Mouse (Mus musculus) monocyte, adult 2 months (primary cell): ENCODE results near the gene Sptlc2.

Source experiments
- DNase-seq, 2 experiments: peaks; one replicate each; pipeline ENCODE4 v3.0.0; 2022; ENCODE audit warnings: low spot score in 2 of 2, low read depth in 1 of 2

Sptlc2 gene

GRCm38 (mm10) chr12:87397126-87397525, 9.0 kb upstream of the Sptlc2 start:
- DNase-seq, result no peak

- no peak for DNase-seq
Measured at GRCm38 (mm10) chr12:87394316-87394715, 6.2 kb upstream of the Sptlc2 start.

- DNase-seq, result no peak
Measured at GRCm38 (mm10) chr12:87393447-87394145, 5.4 kb upstream of the Sptlc2 start.

- DNase-seq, result no peak
Measured at GRCm38 (mm10) chr12:87391355-87391754, 3.2 kb upstream of the Sptlc2 start.

- DNase-seq, result no peak
Measured at GRCm38 (mm10) chr12:87389231-87389630, 1.1 kb upstream of the Sptlc2 start.

GRCm38 (mm10) chr12:87387171-87388121, 709 bp downstream of the Sptlc2 start:
- peak in 1 of 2 experiments; percentile 12 for DNase-seq

GRCm38 (mm10) chr12:87385051-87385450, 3.1 kb downstream of the Sptlc2 start:
- no peak for DNase-seq

GRCm38 (mm10) chr12:87381380-87381682, 6.8 kb downstream of the Sptlc2 start:
- no peak for DNase-seq

GRCm38 (mm10) chr12:87380586-87381379, 7.4 kb downstream of the Sptlc2 start:
- DNase-seq, result no peak

- no peak for DNase-seq
Measured at GRCm38 (mm10) chr12:87379496-87379895, 8.7 kb downstream of the Sptlc2 start.

- no peak for DNase-seq
Measured at GRCm38 (mm10) chr12:87374159-87374558, 14.0 kb downstream of the Sptlc2 start.

- DNase-seq, result no peak
Measured at GRCm38 (mm10) chr12:87369319-87369718, 18.8 kb downstream of the Sptlc2 start.

- no peak for DNase-seq
Measured at GRCm38 (mm10) chr12:87368092-87368491, 20.1 kb downstream of the Sptlc2 start.

- DNase-seq, result no peak
Measured at GRCm38 (mm10) chr12:87365676-87366075, 22.5 kb downstream of the Sptlc2 start.

- DNase-seq, result no peak
Measured at GRCm38 (mm10) chr12:87362111-87362510, 26.0 kb downstream of the Sptlc2 start.

GRCm38 (mm10) chr12:87348029-87348428, 40.1 kb downstream of the Sptlc2 start:
- DNase-seq, result no peak

- no peak for DNase-seq
Measured at GRCm38 (mm10) chr12:87347511-87347910, 40.6 kb downstream of the Sptlc2 start.

GRCm38 (mm10) chr12:87343084-87343605, 45.0 kb downstream of the Sptlc2 start:
- DNase-seq, result no peak

- no peak for DNase-seq
Measured at GRCm38 (mm10) chr12:87338082-87338481, 50.1 kb downstream of the Sptlc2 start.

- DNase-seq, result no peak
Measured at GRCm38 (mm10) chr12:87334886-87335285, 53.3 kb downstream of the Sptlc2 start.

- DNase-seq, result no peak
Measured at GRCm38 (mm10) chr12:87333794-87334193, 54.4 kb downstream of the Sptlc2 start.
